Mouse (Mus musculus) hindbrain, embryonic 13.5 days (tissue): ENCODE measurements at regions not wholly inside any gene's neighbourhood (a gene's known extent, or its start where the extent isn't known, plus 50 kb on each side); places are given as distances from the start of the nearest gene placed in this dataset.

Source experiments
- ATAC-seq: fragments of 200-750 bp; cut with Nextera tagmentation; 2 replicates; pipeline ENCODE4 v1.8.0; 2017; ENCODE audit warnings: moderate TSS enrichment; ENCODE audit not compliant: low FRiP score
- H3K27ac ChIP-seq: fragments of 300-500 bp; sonication (generic); 2 replicates; pipeline ENCODE4 v1.5.1; 2015; ENCODE audit warnings: inconsistent platforms, mild to moderate bottlenecking, moderate library complexity
- H3K27me3 ChIP-seq: fragments of 300-500 bp; sonication (generic); 2 replicates; pipeline ENCODE4 v1.6.1; 2015; ENCODE audit warnings: mild to moderate bottlenecking, inconsistent platforms
- H3K36me3 ChIP-seq: fragments of 300-500 bp; sonication (generic); 2 replicates; pipeline ENCODE4 v1.6.1; 2015; ENCODE audit warnings: mild to moderate bottlenecking, inconsistent platforms
- H3K4me1 ChIP-seq: fragments of 300-500 bp; sonication (generic); replicated peaks from 2 replicates; pipeline ENCODE4 v1.6.1; 2015; ENCODE audit warnings: inconsistent platforms
- H3K4me2 ChIP-seq: fragments of 300-500 bp; sonication (generic); 2 replicates; pipeline ENCODE4 v1.6.1; 2015; ENCODE audit warnings: inconsistent platforms, mild to moderate bottlenecking, moderate library complexity
- H3K4me3 ChIP-seq: fragments of 300-500 bp; sonication (generic); 2 replicates; pipeline ENCODE4 v1.5.1; 2015; ENCODE audit warnings: mild to moderate bottlenecking, inconsistent platforms
- H3K9ac ChIP-seq: fragments of 300-500 bp; sonication (generic); 2 replicates; pipeline ENCODE4 v1.6.1; 2015; ENCODE audit warnings: mild to moderate bottlenecking, inconsistent platforms
- H3K9me3 ChIP-seq: fragments of 300-500 bp; sonication (generic); 2 replicates; pipeline ENCODE4 v1.6.1; 2016; ENCODE audit warnings: inconsistent platforms
- WGBS: fragments of 180-500 bp; shearing (Covaris S2); methylation state at CpG from one replicate; pipeline ENCODE4 v1.1.7; 2015; 5-methylcytosine and 5-hydroxymethylcytosine counted together

GRCm38 (mm10) chr2:170255997-170256396 lies 108.1 kb upstream of the Zfp217 start:
- no peak overlapping the region for H3K4me2 ChIP-seq
- no peaks in the 10 kb centered on the region for H3K27me3 ChIP-seq
- WGBS: 96% methylated on average over 5 of the region's 5 CpGs
- no peak overlapping the region for H3K4me3 ChIP-seq
- H3K36me3 ChIP-seq: no peaks in the 10 kb centered on the region
- H3K9me3 ChIP-seq: no peaks in the 10 kb centered on the region
- no peak overlapping the region for H3K9ac ChIP-seq
- H3K4me1 ChIP-seq: 0 out of 2 replicates have a peak, but pooled peaks cover 8% of the 10 kb centered on the region
- H3K27ac ChIP-seq: no peak overlapping the region
- no peak for ATAC-seq

GRCm38 (mm10) chr2:170255533-170255932 lies 107.6 kb upstream of the Zfp217 start:
- 95% methylated on average over 2 of the region's 2 CpGs for WGBS
- H3K36me3 ChIP-seq: no peaks in the 10 kb centered on the region
- no peak for ATAC-seq

GRCm38 (mm10) chr2:170253681-170254440 lies 106.0 kb upstream of the Zfp217 start:
- Histone ChIP-seq H3K27ac (no peak overlapping the region), H3K4me2 (no peak overlapping the region), H3K9me3 (no peaks in the 10 kb centered on the region), H3K27me3 (no peaks in the 10 kb centered on the region), H3K36me3 (no peaks in the 10 kb centered on the region), H3K4me1 (0 out of 2 replicates have a peak, but pooled peaks cover 8% of the 10 kb centered on the region), H3K9ac (no peak overlapping the region), H3K4me3 (no peak overlapping the region)
- no peak for ATAC-seq
- 69% methylated on average over 9 of the region's 9 CpGs for WGBS

More at GRCm38 (mm10) chr2:170255533-170255932, 107.6 kb upstream of the Zfp217 start:
- H3K9ac ChIP-seq: no peak overlapping the region
- no peak overlapping the region for H3K27ac ChIP-seq
- no peaks in the 10 kb centered on the region for H3K9me3 ChIP-seq
- no peak overlapping the region for H3K4me2 ChIP-seq
- 0 out of 2 replicates have a peak, but pooled peaks cover 8% of the 10 kb centered on the region for H3K4me1 ChIP-seq
- H3K4me3 ChIP-seq: no peak overlapping the region
- H3K27me3 ChIP-seq: no peaks in the 10 kb centered on the region

- ATAC-seq: no peak
- no peak overlapping the region for H3K4me2 ChIP-seq
- no peaks in the 10 kb centered on the region for H3K27me3 ChIP-seq
- H3K4me3 ChIP-seq: no peak overlapping the region
- H3K9me3 ChIP-seq: no peaks in the 10 kb centered on the region
- H3K9ac ChIP-seq: no peak overlapping the region
- H3K4me1 ChIP-seq: 0 out of 2 replicates have a peak, but pooled peaks cover 8% of the 10 kb centered on the region
- WGBS: 59% methylated on average over 14 of the region's 14 CpGs
- no peaks in the 10 kb centered on the region for H3K36me3 ChIP-seq
- no peak overlapping the region for H3K27ac ChIP-seq
Measured at GRCm38 (mm10) chr2:170252255-170253034, 104.5 kb upstream of the Zfp217 start.

- no peaks in the 10 kb centered on the region for H3K36me3 ChIP-seq
- H3K4me2 ChIP-seq: no peak overlapping the region
- no peaks in the 10 kb centered on the region for H3K27me3 ChIP-seq
- WGBS: 95% methylated on average over 2 of the region's 2 CpGs
- peaks cover 18% of the 10 kb centered on the region for H3K4me1 ChIP-seq
- H3K27ac ChIP-seq: no peak overlapping the region
- H3K9ac ChIP-seq: no peak overlapping the region
- ATAC-seq: no peak
- no peak overlapping the region for H3K4me3 ChIP-seq
- no peaks in the 10 kb centered on the region for H3K9me3 ChIP-seq
Measured at GRCm38 (mm10) chr2:170250680-170251079, 102.8 kb upstream of the Zfp217 start.

- ATAC-seq: no peak
- Histone ChIP-seq H3K9me3 (no peaks in the 10 kb centered on the region), H3K36me3 (no peaks in the 10 kb centered on the region), H3K9ac (no peak overlapping the region), H3K4me2 (no peak overlapping the region), H3K4me3 (no peak overlapping the region), H3K4me1 (peaks cover 27% of the 10 kb centered on the region), H3K27ac (no peak overlapping the region), H3K27me3 (no peaks in the 10 kb centered on the region)
- WGBS: 75% methylated on average over 11 of the region's 11 CpGs
Measured at GRCm38 (mm10) chr2:170247702-170248445, 100.0 kb upstream of the Zfp217 start.

- H3K27ac ChIP-seq: peak overlapping the region; percentile 32; the same call in 1 of the 2 replicates
- no peak overlapping the region for H3K4me3 ChIP-seq
- H3K9ac ChIP-seq: 0 out of 2 replicates have a peak overlapping the region, but pooled peaks have one; percentile 29
- no peaks in the 10 kb centered on the region for H3K9me3 ChIP-seq
- WGBS: 11% methylated on average over 12 of the region's 12 CpGs
- peaks cover 19% of the 10 kb centered on the region for H3K4me1 ChIP-seq
- H3K36me3 ChIP-seq: no peaks in the 10 kb centered on the region
- 0 out of 2 replicates have a peak, but pooled peaks have one; percentile 43 for ATAC-seq
- no peaks in the 10 kb centered on the region for H3K27me3 ChIP-seq
- H3K4me2 ChIP-seq: peak overlapping the region; percentile 13; the same call in 1 of the 2 replicates
Measured at GRCm38 (mm10) chr2:170245637-170246341, 97.9 kb upstream of the Zfp217 start.

- Histone ChIP-seq H3K4me1 (peaks cover 19% of the 10 kb centered on the region), H3K4me3 (no peak overlapping the region), H3K27me3 (no peaks in the 10 kb centered on the region), H3K4me2 (no peak overlapping the region), H3K27ac (0 out of 2 replicates have a peak overlapping the region, but pooled peaks have one; percentile 23), H3K9ac (no peak overlapping the region), H3K36me3 (no peaks in the 10 kb centered on the region), H3K9me3 (no peaks in the 10 kb centered on the region)
- no peak for ATAC-seq
- WGBS: 88% methylated on average over 4 of the region's 4 CpGs
Measured at GRCm38 (mm10) chr2:170244108-170244507, 96.2 kb upstream of the Zfp217 start.

- Histone ChIP-seq H3K36me3 (no peaks in the 10 kb centered on the region), H3K9ac (no peak overlapping the region), H3K4me3 (no peak overlapping the region), H3K9me3 (no peaks in the 10 kb centered on the region), H3K27me3 (no peaks in the 10 kb centered on the region), H3K27ac (no peak overlapping the region), H3K4me2 (no peak overlapping the region), H3K4me1 (no peaks in the 10 kb centered on the region)
- ATAC-seq: no peak
- 74% methylated on average over 1 of the region's 1 CpGs for WGBS
Measured at GRCm38 (mm10) chr2:170237959-170238358, 90.1 kb upstream of the Zfp217 start.

- no peak overlapping the region for H3K4me2 ChIP-seq
- no peak overlapping the region for H3K27ac ChIP-seq
- H3K4me3 ChIP-seq: no peak overlapping the region
- H3K9me3 ChIP-seq: no peaks in the 10 kb centered on the region
- no peaks in the 10 kb centered on the region for H3K36me3 ChIP-seq
- no peak for ATAC-seq
- H3K27me3 ChIP-seq: no peaks in the 10 kb centered on the region
- H3K4me1 ChIP-seq: no peaks in the 10 kb centered on the region
- 85% methylated on average over 4 of the region's 4 CpGs for WGBS
- H3K9ac ChIP-seq: no peak overlapping the region
Measured at GRCm38 (mm10) chr2:170233426-170233825, 85.5 kb upstream of the Zfp217 start.

GRCm38 (mm10) chr2:170229461-170230080 lies 81.7 kb upstream of the Zfp217 start:
- Histone ChIP-seq H3K9me3 (no peaks in the 10 kb centered on the region), H3K4me2 (no peak overlapping the region), H3K36me3 (no peaks in the 10 kb centered on the region), H3K27me3 (no peaks in the 10 kb centered on the region), H3K27ac (no peak overlapping the region), H3K9ac (no peak overlapping the region), H3K4me1 (no peaks in the 10 kb centered on the region), H3K4me3 (no peak overlapping the region)
- ATAC-seq: no peak
- 91% methylated on average over 8 of the region's 8 CpGs for WGBS
